In genomic region chr5:57715524-57716400, GRCm38 (mm10) we compare ENCODE assay signal across 8 mouse cellular contexts. TPM values are rescaled to one million over a fixed set of nuclear protein-coding genes. Genes with fewer than 3 reads are reported as not detected.
A peak's percentile ranks its signal among the peaks of the same experiment; 100 is the strongest.
DNase-seq lines count a peak whose midpoint lies in the region; ATAC-seq lines count a peak whose summit lies in the region.

No protein-coding gene starts in this region.

- intact Hi-C loops in heart, postnatal 36 days (cut with DNase I), result loop anchor here (5.0 kb wide), 3 partner anchors 57 to 1022 kb away; no protein-coding TSS in a partner anchor

- ATAC-seq in forebrain, embryonic 16.5 days, result peak; percentile 70
- peak; percentile 75 for ATAC-seq in lung, embryonic 15.5 days (ENCODE audit: borderline replicate concordance, extremely low read depth, low FRiP score, low TSS enrichment)

- peak overlapping the region; percentile 79 for H3K4me3 ChIP-seq in forebrain, embryonic 16.5 days (replicated peaks; ENCODE audit: low read length)
- H3K4me3 ChIP-seq in lung, embryonic 15.5 days, result peak overlapping the region; percentile 68

- H3K4me2 ChIP-seq in forebrain, embryonic 16.5 days (ENCODE audit: low read length), result peak overlapping the region; percentile 95
- H3K4me2 ChIP-seq in lung, embryonic 15.5 days, result peak overlapping the region; percentile 98

- DNase-seq in ES-CJ7 (ENCODE audit: low read depth, low spot score), result peak; percentile 80
- DNase-seq in cerebellum, adult 18-20 months, result peak; percentile 49 to 69
- peak; percentile 62 to 72 for DNase-seq in heart, postnatal 36 days
- DNase-seq in layer of hippocampus, adult 9-11 months, result peak; percentile 78
- peak; percentile 39 for DNase-seq in ovary, postnatal 10 days (ENCODE audit: low spot score)
- peak; percentile 48 to 49 for DNase-seq in thymus, postnatal 10 days (ENCODE audit: low spot score in 2 of 2)

- no peaks in the 10 kb centered on the region for H3K27me3 ChIP-seq in forebrain, embryonic 16.5 days (replicated peaks; ENCODE audit: control insufficient read depth, insufficient read depth, low read length)
- peaks cover 11% of the 10 kb centered on the region for H3K27me3 ChIP-seq in lung, embryonic 15.5 days

- no peaks in the 10 kb centered on the region for H3K9me3 ChIP-seq in forebrain, embryonic 16.5 days (ENCODE audit: control insufficient read depth, low read length)
- H3K9me3 ChIP-seq in lung, embryonic 15.5 days, result no peaks in the 10 kb centered on the region

- peaks cover 18% of the 10 kb centered on the region for H3K4me1 ChIP-seq in forebrain, embryonic 16.5 days (replicated peaks; ENCODE audit: control insufficient read depth, insufficient read depth, low read length)
- H3K4me1 ChIP-seq in lung, embryonic 15.5 days, result peaks cover 37% of the 10 kb centered on the region

- H3K36me3 ChIP-seq in forebrain, embryonic 16.5 days (ENCODE audit: control insufficient read depth, insufficient read depth), result no peaks in the 10 kb centered on the region
- no peaks in the 10 kb centered on the region for H3K36me3 ChIP-seq in lung, embryonic 15.5 days

- H3K9ac ChIP-seq in forebrain, embryonic 16.5 days (replicated peaks; ENCODE audit: low read depth, low read length), result peak overlapping the region; percentile 80
- H3K9ac ChIP-seq in lung, embryonic 15.5 days, result peak overlapping the region; percentile 38

- H3K27ac ChIP-seq in forebrain, embryonic 16.5 days (ENCODE audit: low read length), result peak overlapping the region; percentile 82
- peak overlapping the region; percentile 92 for H3K27ac ChIP-seq in lung, embryonic 15.5 days

- WGBS in forebrain, embryonic 16.5 days, result under 1% methylated on average over 53 of the region's 53 CpGs
- under 1% methylated on average over 52 of the region's 53 CpGs for WGBS in lung, embryonic 15.5 days

RNA-seq across cellular contexts. Expression of gene Pcdh7, which starts 2.0 kb away (rescaled TPM):
- 11.4 and 16.0 TPM in 2 replicates for polyA plus RNA-seq in forebrain, embryonic 16.5 days (2015; fragmentation: Nextera tagmentation; extraction: Ambion mirVana)
- 100 to 1,000 TPM; 105 to 107 TPM for total RNA-seq in heart, postnatal 36 days (2021)
- polyA plus RNA-seq in lung, embryonic 15.5 days (2015; fragmentation: Nextera tagmentation; extraction: Ambion mirVana), result 3.6 and 3.7 TPM in 2 replicates

Comparison
In these comparisons a context has a peak if more than half of its experiments do, and no peak if none do; other contexts are left out.
1. Peak in every context shown above with its lines: DNase-seq, ATAC-seq, H3K4me3 ChIP-seq and H3K27ac ChIP-seq.